Mouse (Mus musculus): Measurements from ENCODE around the gene Tescl. TPM values are rescaled to one million over a fixed set of nuclear protein-coding genes. Genes with fewer than 3 reads are reported as not detected.

Tescl gene
- polyA plus RNA-seq (2014; fragmentation: Nextera tagmentation; extraction: Ambion mirVana), result not detected in 2 replicates

DNA sequence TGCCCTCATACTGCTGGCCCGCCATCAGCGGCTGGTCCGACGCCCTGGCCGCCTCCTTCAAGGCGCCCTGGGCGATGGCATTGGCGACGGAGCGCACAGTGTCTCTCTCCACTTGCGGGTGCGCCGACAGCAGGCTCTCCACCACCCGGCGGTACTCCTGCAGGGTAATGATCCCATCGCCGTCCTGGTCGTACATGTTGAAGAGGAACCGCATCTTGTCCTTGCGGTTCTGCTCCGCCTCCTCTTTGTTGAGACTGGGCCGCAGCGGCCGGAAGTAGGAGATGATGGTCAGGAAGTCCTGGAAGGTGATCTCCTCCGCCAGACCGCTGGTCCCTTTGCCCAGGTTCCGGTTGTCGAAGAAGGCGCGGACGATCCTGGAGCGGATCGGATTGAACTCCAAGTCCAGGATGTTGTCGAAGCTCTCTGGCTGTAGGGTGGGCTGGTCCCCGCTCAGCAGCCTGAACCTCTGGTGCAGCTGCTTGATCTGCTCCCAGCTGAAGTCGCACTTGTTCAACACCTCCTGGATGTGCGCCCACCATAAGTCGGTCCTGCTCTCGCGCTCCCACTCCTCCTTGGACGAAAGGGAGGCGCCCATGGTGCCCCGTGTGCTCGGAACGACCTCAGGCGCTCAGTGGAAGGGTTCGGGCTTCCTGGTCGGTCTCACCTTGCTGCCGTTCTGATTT, at the start of gene Tescl:
TSS of gene Tescl (minus strand) at position 633 of the 683 bp plus-strand sequence.
- H3K4me2 ChIP-seq (ENCODE audit: low read length), result no peak within 1 kb of the TSS
- DNase-seq, result no peak
- no peaks in the 10 kb centered on the region for H3K9me3 ChIP-seq (ENCODE audit: control insufficient read depth, low read length)
- no peak within 1 kb of the TSS for H3K4me3 ChIP-seq (replicated peaks; ENCODE audit: low read depth, low read length)
- no peaks in the 10 kb centered on the region for H3K27me3 ChIP-seq (ENCODE audit: control insufficient read depth, insufficient read depth, low read length)
- no peak within 1 kb of the TSS for H3K9ac ChIP-seq (replicated peaks; ENCODE audit: low read length)
- H3K4me1 ChIP-seq (ENCODE audit: control insufficient read depth, insufficient read depth, low read length), result no peaks in the 10 kb centered on the region
- WGBS, result 50% methylated on average over 49 of the region's 49 CpGs
- no peaks in the 10 kb centered on the region for H3K36me3 ChIP-seq (ENCODE audit: control insufficient read depth, insufficient read depth, low read length)
- no peak for ATAC-seq (ENCODE audit: low FRiP score, low TSS enrichment)
- H3K27ac ChIP-seq (replicated peaks; ENCODE audit: low read depth, low read length), result no peak within 1 kb of the TSS

DNA sequence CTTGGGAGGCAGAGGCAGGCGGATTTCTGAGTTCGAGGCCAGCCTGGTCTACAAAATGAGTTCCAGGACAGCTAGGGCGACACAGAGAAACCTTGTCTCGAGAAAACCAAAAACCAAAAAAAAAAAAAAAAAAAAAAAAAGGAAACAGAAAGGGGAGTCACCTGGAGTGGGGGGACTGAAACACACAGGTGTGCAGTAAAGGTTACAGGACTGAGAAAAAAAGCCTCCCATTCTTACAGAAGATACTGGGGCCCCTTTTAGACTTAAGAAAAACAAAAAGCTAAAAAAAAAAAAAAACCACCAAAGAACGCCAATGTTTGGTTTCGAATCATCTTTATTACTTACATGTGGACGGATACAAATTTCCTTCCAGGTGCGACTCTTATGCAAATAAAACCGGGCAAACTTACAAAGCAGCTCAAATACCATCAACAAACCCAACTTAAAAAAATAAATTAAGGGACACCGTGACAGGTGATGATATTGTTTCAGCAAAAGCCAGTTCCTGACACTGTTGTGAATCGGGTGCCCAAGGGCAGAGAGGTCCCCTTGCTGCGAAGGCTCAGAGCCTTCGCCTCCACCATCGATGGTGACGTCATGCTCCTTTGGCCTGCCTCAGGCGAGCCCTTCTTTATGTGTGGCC, 49.1 kb upstream of the Tescl start:
- no peak overlapping the region for H3K9ac ChIP-seq (replicated peaks; ENCODE audit: low read length)
- ATAC-seq (ENCODE audit: low FRiP score, low TSS enrichment) (no peak), DNase-seq (no peak)
- no peaks in the 10 kb centered on the region for H3K9me3 ChIP-seq (ENCODE audit: control insufficient read depth, low read length)
- 86% methylated on average over 16 of the region's 16 CpGs for WGBS
- no peaks in the 10 kb centered on the region; the same call in 1 of the 2 replicates for H3K27me3 ChIP-seq (ENCODE audit: control insufficient read depth, insufficient read depth, low read length)
- H3K4me3 ChIP-seq (replicated peaks; ENCODE audit: low read depth, low read length), result no peak overlapping the region
- no peaks in the 10 kb centered on the region for H3K36me3 ChIP-seq (ENCODE audit: control insufficient read depth, insufficient read depth, low read length)
- H3K4me2 ChIP-seq (ENCODE audit: low read length), result no peak overlapping the region
- 0 out of 2 replicates have a peak, but pooled peaks cover 3% of the 10 kb centered on the region for H3K4me1 ChIP-seq (ENCODE audit: control insufficient read depth, insufficient read depth, low read length)
- H3K27ac ChIP-seq (replicated peaks; ENCODE audit: low read depth, low read length), result no peak overlapping the region

DNA sequence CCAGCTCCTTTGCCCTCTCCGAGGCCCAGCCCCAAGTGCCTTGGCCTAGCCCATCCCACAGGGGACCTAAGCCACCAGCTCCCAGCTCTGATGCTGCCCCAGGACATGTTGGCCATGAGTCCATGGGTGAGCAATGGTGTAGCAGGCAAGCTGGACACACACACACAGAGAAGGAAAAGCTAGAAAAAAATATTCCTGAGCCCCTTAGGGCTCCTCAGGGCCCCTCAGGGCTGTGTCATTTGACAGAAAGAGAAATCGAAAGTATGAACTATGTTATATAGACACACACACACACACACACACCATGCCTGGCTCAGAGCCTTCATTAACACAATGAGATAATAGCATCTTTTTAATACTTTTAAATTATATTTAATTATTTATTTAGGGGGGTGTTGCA, 46.6 kb upstream of the Tescl start:
- Histone ChIP-seq H3K9me3 (ENCODE audit: control insufficient read depth, low read length) (no peaks in the 10 kb centered on the region), H3K4me2 (ENCODE audit: low read length) (no peak overlapping the region), H3K4me1 (ENCODE audit: control insufficient read depth, insufficient read depth, low read length) (0 out of 2 replicates have a peak, but pooled peaks cover 6% of the 10 kb centered on the region), H3K9ac (replicated peaks; ENCODE audit: low read length) (no peak overlapping the region), H3K27me3 (ENCODE audit: control insufficient read depth, insufficient read depth, low read length) (no peaks in the 10 kb centered on the region; the same call in none of the 2 replicates), H3K4me3 (replicated peaks; ENCODE audit: low read depth, low read length) (no peak overlapping the region), H3K36me3 (ENCODE audit: control insufficient read depth, insufficient read depth, low read length) (no peaks in the 10 kb centered on the region), H3K27ac (replicated peaks; ENCODE audit: low read depth, low read length) (no peak overlapping the region)
- WGBS, result 78% methylated on average over 2 of the region's 2 CpGs
- ATAC-seq (ENCODE audit: low FRiP score, low TSS enrichment) (no peak), DNase-seq (no peak)

DNA sequence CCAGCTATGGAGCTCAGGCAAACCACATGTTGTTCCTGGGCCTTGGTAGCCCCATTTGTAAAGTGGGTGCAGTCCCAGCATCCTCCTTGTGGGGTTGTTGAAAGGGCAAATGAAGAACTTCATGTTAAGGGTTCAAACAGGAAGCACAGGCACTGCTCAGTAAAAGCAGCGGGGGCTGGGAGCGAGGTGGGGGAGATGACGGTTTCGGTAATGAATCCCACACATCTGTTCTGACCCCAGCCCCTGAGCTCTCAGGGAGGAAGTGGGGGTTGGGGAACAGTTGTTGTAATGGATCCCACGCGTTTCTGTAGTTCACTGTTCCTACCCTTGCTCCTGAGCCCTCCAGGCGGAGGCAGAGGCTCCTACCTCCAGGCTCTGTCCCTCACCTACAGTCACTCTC, 46.2 kb upstream of the Tescl start:
- Histone ChIP-seq H3K36me3 (ENCODE audit: control insufficient read depth, insufficient read depth, low read length) (no peaks in the 10 kb centered on the region), H3K4me2 (ENCODE audit: low read length) (no peak overlapping the region), H3K4me3 (replicated peaks; ENCODE audit: low read depth, low read length) (no peak overlapping the region), H3K9ac (replicated peaks; ENCODE audit: low read length) (no peak overlapping the region), H3K27ac (replicated peaks; ENCODE audit: low read depth, low read length) (no peak overlapping the region), H3K27me3 (ENCODE audit: control insufficient read depth, insufficient read depth, low read length) (no peaks in the 10 kb centered on the region; the same call in none of the 2 replicates), H3K9me3 (ENCODE audit: control insufficient read depth, low read length) (no peaks in the 10 kb centered on the region), H3K4me1 (ENCODE audit: control insufficient read depth, insufficient read depth, low read length) (0 out of 2 replicates have a peak, but pooled peaks cover 6% of the 10 kb centered on the region)
- 71% methylated on average over 7 of the region's 7 CpGs for WGBS
- no peak for ATAC-seq (ENCODE audit: low FRiP score, low TSS enrichment)
- DNase-seq, result no peak

DNA sequence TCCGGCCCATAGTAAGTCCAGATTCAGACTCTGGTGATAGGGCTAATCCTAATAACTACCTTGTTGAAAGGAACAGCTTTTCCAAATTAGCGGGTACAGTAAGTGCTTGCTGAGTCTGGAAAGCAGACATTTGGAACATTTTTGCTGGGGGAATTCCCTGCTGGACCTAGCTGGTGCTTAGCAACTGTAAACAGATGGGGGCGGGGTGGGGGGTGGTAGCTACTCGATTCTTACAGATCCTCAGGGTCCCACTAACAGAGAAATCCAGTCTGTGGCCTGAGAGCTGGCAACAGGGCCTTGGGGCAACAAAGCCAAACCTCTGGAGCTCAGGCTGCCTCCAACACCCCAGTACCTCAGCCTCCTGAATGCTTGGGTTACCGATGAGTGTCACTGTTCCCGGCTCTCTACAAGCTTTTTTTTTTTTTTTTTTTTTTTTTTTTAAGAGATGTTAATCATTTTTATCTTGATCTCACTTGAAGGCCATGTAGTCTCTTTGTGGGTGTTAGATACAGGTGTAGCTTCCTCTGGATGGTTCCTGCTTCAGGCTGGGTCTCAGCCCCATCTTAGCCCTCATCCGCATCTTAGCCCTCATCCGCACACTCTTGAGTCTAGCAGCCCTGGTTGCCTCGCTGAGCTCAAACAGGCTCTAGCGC, 44.4 kb upstream of the Tescl start:
- Histone ChIP-seq H3K27me3 (ENCODE audit: control insufficient read depth, insufficient read depth, low read length) (no peaks in the 10 kb centered on the region; the same call in none of the 2 replicates), H3K4me2 (ENCODE audit: low read length) (no peak overlapping the region), H3K36me3 (ENCODE audit: control insufficient read depth, insufficient read depth, low read length) (no peaks in the 10 kb centered on the region), H3K27ac (replicated peaks; ENCODE audit: low read depth, low read length) (no peak overlapping the region), H3K4me1 (ENCODE audit: control insufficient read depth, insufficient read depth, low read length) (peaks cover 13% of the 10 kb centered on the region; the same call in 1 of the 2 replicates), H3K9ac (replicated peaks; ENCODE audit: low read length) (no peak overlapping the region), H3K4me3 (replicated peaks; ENCODE audit: low read depth, low read length) (no peak overlapping the region), H3K9me3 (ENCODE audit: control insufficient read depth, low read length) (no peaks in the 10 kb centered on the region)
- DNase-seq (no peak), ATAC-seq (ENCODE audit: low FRiP score, low TSS enrichment) (no peak)
- WGBS, result 77% methylated on average over 10 of the region's 10 CpGs

DNA sequence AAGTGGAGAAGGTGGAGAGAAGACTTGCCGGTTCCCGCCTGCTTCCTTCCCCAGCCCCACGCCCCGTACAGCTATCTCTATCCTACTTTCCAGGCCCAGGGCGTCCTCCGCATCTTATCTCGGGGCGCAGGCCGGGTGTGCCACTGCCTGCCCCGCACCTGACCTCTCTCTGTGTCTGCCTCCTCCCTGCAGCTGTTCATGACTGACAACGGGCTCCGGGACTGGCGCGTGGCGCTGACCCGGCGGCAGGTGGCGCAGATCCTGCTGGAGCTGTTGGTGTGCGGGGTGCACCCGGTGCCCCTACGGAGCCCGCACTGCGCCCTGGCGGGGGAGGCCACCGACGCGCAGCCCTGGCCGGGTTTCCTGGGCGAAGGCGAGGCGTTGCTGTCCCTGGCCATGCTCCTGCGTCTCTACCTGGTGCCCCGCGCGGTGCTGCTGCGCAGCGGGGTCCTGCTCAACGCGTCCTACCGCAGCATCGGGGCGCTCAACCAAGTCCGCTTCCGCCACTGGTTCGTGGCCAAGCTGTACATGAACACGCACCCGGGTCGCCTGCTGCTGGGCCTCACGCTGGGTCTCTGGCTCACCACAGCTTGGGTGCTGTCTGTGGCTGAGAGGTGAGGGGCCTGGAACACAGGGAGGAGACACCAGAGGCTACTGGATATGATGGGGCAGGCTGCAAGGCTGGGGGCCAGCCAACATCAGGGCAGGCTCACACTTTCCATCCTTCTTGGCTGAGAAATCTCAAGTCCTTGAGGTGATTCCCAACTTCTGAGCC, 43.5 kb upstream of the Tescl start:
- Histone ChIP-seq H3K9ac (replicated peaks; ENCODE audit: low read length) (peak overlapping the region; percentile 23; the same call in 1 of the 2 replicates), H3K4me1 (ENCODE audit: control insufficient read depth, insufficient read depth, low read length) (peaks cover 13% of the 10 kb centered on the region; the same call in 1 of the 2 replicates), H3K9me3 (ENCODE audit: control insufficient read depth, low read length) (no peaks in the 10 kb centered on the region), H3K4me3 (replicated peaks; ENCODE audit: low read depth, low read length) (peak overlapping the region; percentile 25), H3K27ac (replicated peaks; ENCODE audit: low read depth, low read length) (no peak overlapping the region), H3K36me3 (ENCODE audit: control insufficient read depth, insufficient read depth, low read length) (no peaks in the 10 kb centered on the region), H3K27me3 (ENCODE audit: control insufficient read depth, insufficient read depth, low read length) (no peaks in the 10 kb centered on the region; the same call in none of the 2 replicates), H3K4me2 (ENCODE audit: low read length) (peak overlapping the region; percentile 48)
- 5% methylated on average over 49 of the region's 49 CpGs for WGBS
- DNase-seq, result peak; percentile 40
- no peak for ATAC-seq (ENCODE audit: low FRiP score, low TSS enrichment)

DNA sequence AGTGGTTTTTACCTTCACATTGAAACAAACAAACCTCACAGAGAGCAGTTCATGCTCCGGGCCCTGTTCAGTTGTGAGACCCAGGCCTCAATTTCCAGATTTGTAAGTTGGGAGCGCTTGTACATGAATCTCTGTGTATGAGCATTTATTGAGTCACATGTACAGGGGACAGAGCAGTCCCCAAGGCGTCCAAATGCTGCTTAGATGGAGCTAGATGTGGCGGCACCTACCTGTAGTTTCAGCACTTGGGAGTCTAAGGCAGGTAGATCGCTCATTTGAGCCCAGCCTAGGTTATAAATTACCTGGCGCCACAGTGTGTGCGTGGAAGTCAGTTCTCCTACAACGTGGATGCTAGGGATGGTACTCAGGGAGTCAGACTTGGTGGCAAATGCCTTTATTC, 42.7 kb upstream of the Tescl start:
- DNase-seq (no peak), ATAC-seq (ENCODE audit: low FRiP score, low TSS enrichment) (no peak)
- Histone ChIP-seq H3K4me2 (ENCODE audit: low read length) (no peak overlapping the region), H3K9ac (replicated peaks; ENCODE audit: low read length) (no peak overlapping the region), H3K9me3 (ENCODE audit: control insufficient read depth, low read length) (no peaks in the 10 kb centered on the region), H3K27me3 (ENCODE audit: control insufficient read depth, insufficient read depth, low read length) (no peaks in the 10 kb centered on the region; the same call in none of the 2 replicates), H3K4me1 (ENCODE audit: control insufficient read depth, insufficient read depth, low read length) (peaks cover 13% of the 10 kb centered on the region; the same call in 1 of the 2 replicates), H3K4me3 (replicated peaks; ENCODE audit: low read depth, low read length) (no peak overlapping the region), H3K27ac (replicated peaks; ENCODE audit: low read depth, low read length) (no peak overlapping the region), H3K36me3 (ENCODE audit: control insufficient read depth, insufficient read depth, low read length) (no peaks in the 10 kb centered on the region)
- WGBS, result 91% methylated on average over 8 of the region's 8 CpGs

All from midbrain, embryonic 14.5 days (tissue).